Mouse (Mus musculus) CH12.LX (cell line): ENCODE results near the gene Upf1. TPM values are rescaled to one million over a fixed set of nuclear protein-coding genes. Genes with fewer than 3 reads are reported as not detected.
A peak's percentile ranks its signal among the peaks of the same experiment; 100 is the strongest.

ENCODE experiments used
- DNase-seq: peaks from one replicate; pipeline ENCODE4 v3.0.0-alpha.2; 2013; ENCODE audit errors: extremely low read depth
- H3K27ac ChIP-seq: 2 replicates; pipeline ENCODE4 v1.5.1; 2012; ENCODE audit warnings: low read depth, mild to moderate bottlenecking, control low read depth, moderate library complexity; ENCODE audit not compliant: insufficient read depth
- H3K27me3 ChIP-seq: replicated peaks from 2 replicates; pipeline ENCODE3; 2012; ENCODE audit warnings: inconsistent platforms
- H3K36me3 ChIP-seq, 2 experiments: replicated peaks in 1 of 2; 2 replicates each; pipeline versions ENCODE3 to v1.6.1; 2012; ENCODE audit warnings: inconsistent platforms in 1 of 2, low read length in 1 of 2, mild to moderate bottlenecking in 1 of 2, mixed read lengths in 1 of 2, moderate library complexity in 1 of 2; ENCODE audit not compliant: control insufficient read depth in 1 of 2, insufficient read depth in 1 of 2
- H3K4me1 ChIP-seq, 2 experiments: 2 replicates each; pipeline ENCODE4 v1.6.1; 2012; ENCODE audit warnings: inconsistent platforms in 1 of 2, moderate library complexity in 1 of 2; ENCODE audit not compliant: insufficient read depth in 2 of 2, control insufficient read depth in 1 of 2
- H3K4me2 ChIP-seq: 2 replicates; pipeline ENCODE4 v1.6.1; 2012; ENCODE audit warnings: low read depth, mild to moderate bottlenecking, control low read depth; ENCODE audit not compliant: poor library complexity, insufficient read depth, severe bottlenecking
- H3K4me3 ChIP-seq, 3 experiments: fragments of 150-350 bp in 1 of 3; sonication (generic) in 1 of 3; replicated peaks in 1 of 3; 2 replicates each; pipeline versions ENCODE3 to v1.5.1; 2011 to 2012; ENCODE audit warnings: low read depth in 2 of 3, low read length in 2 of 3, mild to moderate bottlenecking in 2 of 3, moderate library complexity in 2 of 3, control low read depth in 1 of 3, improper control_type of control experiment in 1 of 3, inconsistent platforms in 1 of 3, mixed read lengths in 1 of 3; ENCODE audit not compliant: poor library complexity in 1 of 3
- H3K79me2 ChIP-seq: replicated peaks from 2 replicates; pipeline ENCODE4 v1.6.1; 2012; ENCODE audit warnings: mild to moderate bottlenecking, moderate library complexity; ENCODE audit not compliant: control insufficient read depth, poor library complexity, insufficient read depth, severe bottlenecking; ENCODE audit errors: extremely low read depth
- H3K9ac ChIP-seq: 2 replicates; pipeline ENCODE4 v1.6.1; 2012; ENCODE audit warnings: low read depth, mild to moderate bottlenecking, control low read depth, moderate library complexity; ENCODE audit not compliant: insufficient read depth
- H3K9me3 ChIP-seq: replicated peaks from 2 replicates; pipeline ENCODE3; 2012; ENCODE audit warnings: low read length, inconsistent platforms, mixed read lengths
- BHLHE40 ChIP-seq: IDR thresholded peaks from 2 replicates; pipeline ENCODE4 v1.6.1; 2011; ENCODE audit warnings: mild to moderate bottlenecking, low read depth, low read length, improper control_type of control experiment
- CHD2 ChIP-seq: IDR thresholded peaks from 2 replicates; pipeline ENCODE4 v1.6.1; 2011; ENCODE audit warnings: low read length, improper control_type of control experiment
- CTCF ChIP-seq, 2 experiments: IDR thresholded peaks in 1 of 2; conservative IDR thresholded peaks in 1 of 2; 2 replicates each; pipeline ENCODE4 v1.5.1; 2011 to 2012; ENCODE audit warnings: low read depth in 2 of 2, low read length in 2 of 2, improper control_type of control experiment in 1 of 2, inconsistent platforms in 1 of 2, mild to moderate bottlenecking in 1 of 2, moderate library complexity in 1 of 2
- ETS1 ChIP-seq: conservative IDR thresholded peaks from 2 replicates; pipeline ENCODE4 v1.6.1; 2012; ENCODE audit warnings: low read depth, mild to moderate bottlenecking, inconsistent platforms, low read length, improper control_type of control experiment, moderate library complexity
- HCFC1 ChIP-seq: IDR thresholded peaks from 2 replicates; pipeline ENCODE4 v1.6.1; 2012; ENCODE audit warnings: low read depth, mild to moderate bottlenecking, inconsistent platforms, low read length, improper control_type of control experiment
- JUN ChIP-seq: IDR thresholded peaks from 2 replicates; pipeline ENCODE4 v1.6.1; 2011; ENCODE audit warnings: low read depth, mild to moderate bottlenecking, low read length, improper control_type of control experiment, moderate library complexity; ENCODE audit not compliant: insufficient read depth
- MAFK ChIP-seq: IDR thresholded peaks from 2 replicates; pipeline ENCODE4 v1.6.1; 2011; ENCODE audit warnings: low read length, improper control_type of control experiment; ENCODE audit not compliant: insufficient replicate concordance
- MXI1 ChIP-seq: IDR thresholded peaks from 2 replicates; pipeline ENCODE4 v1.6.1; 2011; ENCODE audit warnings: mild to moderate bottlenecking, low read depth, low read length, improper control_type of control experiment
- MYC ChIP-seq: IDR thresholded peaks from 2 replicates; pipeline ENCODE4 v1.6.1; 2011; ENCODE audit warnings: low read depth, mild to moderate bottlenecking, improper control_type of control experiment, low read length
- POLR2AphosphoS2 ChIP-seq: IDR thresholded peaks from 2 replicates; pipeline ENCODE4 v1.6.1; 2011; ENCODE audit warnings: low read depth, low read length, improper control_type of control experiment
- RAD21 ChIP-seq: IDR thresholded peaks from 2 replicates; pipeline ENCODE4 v1.6.1; 2011; ENCODE audit warnings: low read depth, mild to moderate bottlenecking, low read length, improper control_type of control experiment, moderate library complexity
- SIN3A ChIP-seq: IDR thresholded peaks from 2 replicates; pipeline ENCODE4 v1.6.1; 2012; ENCODE audit warnings: low read length, improper control_type of control experiment, inconsistent platforms
- SMC3 ChIP-seq: IDR thresholded peaks from 2 replicates; pipeline ENCODE4 v1.6.1; 2011; ENCODE audit warnings: low read depth, low read length, improper control_type of control experiment
- TBP ChIP-seq: conservative IDR thresholded peaks from 2 replicates; pipeline ENCODE4 v1.6.1; 2011; ENCODE audit warnings: low read depth, low read length, improper control_type of control experiment
- USF2 ChIP-seq: conservative IDR thresholded peaks from 2 replicates; pipeline ENCODE4 v1.6.1; 2011; ENCODE audit warnings: low read depth, low read length, improper control_type of control experiment
- ZKSCAN1 ChIP-seq: IDR thresholded peaks from 2 replicates; pipeline ENCODE4 v1.6.1; 2012; ENCODE audit warnings: low read depth, inconsistent platforms, low read length, improper control_type of control experiment, borderline replicate concordance
- dilution Hi-C: fragments of 300-500 bp; cut with MboI; formaldehyde crosslinking; loops from 2 replicates; pipeline ENCODE4 v1.14.3; 2020; ENCODE audit warnings: low sequenced_read_pairs; ENCODE audit not compliant: extremely low pct_unique_long_range_greater_than_20kb, extremely low pct_ligation_motif_present
- in situ Hi-C: fragments of 300-500 bp; cut with MboI; formaldehyde crosslinking; loops from 3 replicates; pipeline ENCODE4 v1.14.3; 2019; ENCODE audit warnings: low sequenced_read_pairs, low pct_ligation_motif_present, low pct_unique_long_range_greater_than_20kb, mixed read lengths
- polyA plus RNA-seq: library from polyadenylated mRNA; unstranded; fragments of >175 nt; gene quantifications from 2 replicates; pipeline ENCODE4 v1.2.1, GENCODE M21; 2012; ENCODE audit warnings: low read depth; ENCODE audit not compliant: insufficient read length
- total RNA-seq, 2 experiments: library from RNA; depleted of rRNA; stranded (reverse); fragments of 300-350 nt in 1 of 2; fragments of >200 nt in 1 of 2; gene quantifications; 2 replicates each; pipeline ENCODE4 v1.2.3; 2012 to 2014

The Upf1 gene
- total and polyA plus RNA-seq, 3 experiments, result 27.0 to 44.4 (median 39.6) TPM

- Histone ChIP-seq H3K27ac (no peak overlapping the region), H3K4me1 (peaks cover 0 to 2% of the 10 kb centered on the region in 2 experiments; a peak in 1 of 4 replicates), H3K4me3 (no peak overlapping the region), H3K9me3 (peaks cover 4% of the 10 kb centered on the region), H3K36me3 (no peaks in the 10 kb centered on the region), H3K4me2 (no peak overlapping the region), H3K79me2 (no peaks in the 10 kb centered on the region), H3K9ac (no peak overlapping the region), H3K27me3 (peaks cover 9% of the 10 kb centered on the region)
- in situ Hi-C loops, result no loop called here
- DNase-seq, result no peak
- TF ChIP-seq TBP, result no peak
- TF ChIP-seq MAFK, result no peak
- dilution Hi-C loops, result no loop called here
These were observed 11.0 kb upstream of the Upf1 start for GRCm38 (mm10) chr8:70364066-70364465.

DNA sequence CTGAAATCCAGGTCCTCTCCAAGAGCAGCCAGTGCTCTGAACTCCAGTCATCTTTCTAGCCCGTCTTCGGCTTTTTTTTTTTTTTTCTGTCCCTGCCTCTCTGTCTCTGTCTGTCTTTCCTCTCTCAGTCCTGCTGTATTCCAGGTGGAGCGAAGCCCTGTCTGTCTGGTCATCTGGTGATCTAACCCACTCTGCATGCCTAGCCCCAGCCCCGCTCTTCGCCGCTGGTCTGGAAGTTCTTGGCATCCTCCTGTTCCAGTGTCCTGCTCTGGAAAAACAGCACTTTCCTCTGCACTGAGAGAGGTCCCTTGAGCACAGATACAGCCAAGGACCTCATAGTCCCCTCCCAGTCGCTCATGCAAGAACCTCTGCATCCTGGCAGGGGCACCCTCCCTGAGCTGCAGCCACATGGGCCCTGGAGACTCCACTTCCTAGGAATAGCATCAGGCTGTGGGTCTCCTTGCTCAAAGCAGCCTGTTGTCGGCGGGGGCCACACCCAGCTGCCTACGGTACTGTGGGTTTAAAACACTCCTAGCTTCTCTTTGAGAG lies 8.5 kb upstream of the Upf1 start:
- TF ChIP-seq JUN (no peak), USF2 (no peak), ZKSCAN1 (no peak), MYC (no peak), ETS1 (no peak), TBP (no peak), BHLHE40 (no peak), HCFC1 (no peak), SIN3A (no peak), MXI1 (no peak)
- H3K9ac ChIP-seq, result no peak overlapping the region
- no peak overlapping the region for H3K4me3 ChIP-seq
- no peaks in the 10 kb centered on the region for H3K79me2 ChIP-seq
- no peak overlapping the region for H3K4me2 ChIP-seq
- peaks cover 0 to 2% of the 10 kb centered on the region in 2 experiments; a peak in 1 of 4 replicates for H3K4me1 ChIP-seq
- peaks cover 4% of the 10 kb centered on the region for H3K9me3 ChIP-seq
- H3K27ac ChIP-seq, result no peak overlapping the region
- H3K36me3 ChIP-seq, result no peaks in the 10 kb centered on the region
- dilution Hi-C loops (no loop called here), in situ Hi-C loops (no loop called here)
- peaks cover 9% of the 10 kb centered on the region for H3K27me3 ChIP-seq
- DNase-seq, result no peak

GRCm38 (mm10) chr8:70360769-70361168 lies 7.7 kb upstream of the Upf1 start:
- Histone ChIP-seq H3K79me2 (no peaks in the 10 kb centered on the region), H3K27me3 (peaks cover 9% of the 10 kb centered on the region), H3K4me2 (no peak overlapping the region), H3K9ac (no peak overlapping the region), H3K4me1 (peaks cover 0 to 2% of the 10 kb centered on the region in 2 experiments; a peak in 1 of 4 replicates), H3K4me3 (no peak overlapping the region), H3K9me3 (peaks cover 4% of the 10 kb centered on the region), H3K36me3 (no peaks in the 10 kb centered on the region), H3K27ac (no peak overlapping the region)
- dilution Hi-C loops, result no loop called here
- in situ Hi-C loops, result no loop called here
- TF ChIP-seq SMC3 (peak; percentile 27), RAD21 (peak; percentile 16), POLR2AphosphoS2 (no peak), CTCF (conservative IDR thresholded peaks at IDR 0.05 in 1 of 2, IDR thresholded peaks at IDR 0.05 in 1 of 2; ENCODE audit: low read depth in 2 of 2, low read length in 2 of 2) (peak in 1 of 2 experiments; percentile 46; a peak in 2 of 4 replicates), HCFC1 (no peak), CHD2 (no peak), BHLHE40 (no peak)
- peak; percentile 33 for DNase-seq
